Mouse (Mus musculus): ENCODE measurements around the gene 1700003F12Rik. TPM values are rescaled to one million over a fixed set of nuclear protein-coding genes. Genes with fewer than 3 reads are reported as not detected.

Gene 1700003F12Rik
- total and polyA plus RNA-seq, 3 experiments = 0.52 to 0.85 (median 0.56) TPM

GRCm38 (mm10) chr2:154577744-154578067 is 30.8 kb downstream of the 1700003F12Rik start:
- DNase-seq (ENCODE audit: extremely low read depth) = no peak
- dilution Hi-C loops (cut with MboI; ENCODE audit: extremely low pct_ligation_motif_present, extremely low pct_unique_long_range_greater_than_20kb, low sequenced_read_pairs) = no loop called here

DNA sequence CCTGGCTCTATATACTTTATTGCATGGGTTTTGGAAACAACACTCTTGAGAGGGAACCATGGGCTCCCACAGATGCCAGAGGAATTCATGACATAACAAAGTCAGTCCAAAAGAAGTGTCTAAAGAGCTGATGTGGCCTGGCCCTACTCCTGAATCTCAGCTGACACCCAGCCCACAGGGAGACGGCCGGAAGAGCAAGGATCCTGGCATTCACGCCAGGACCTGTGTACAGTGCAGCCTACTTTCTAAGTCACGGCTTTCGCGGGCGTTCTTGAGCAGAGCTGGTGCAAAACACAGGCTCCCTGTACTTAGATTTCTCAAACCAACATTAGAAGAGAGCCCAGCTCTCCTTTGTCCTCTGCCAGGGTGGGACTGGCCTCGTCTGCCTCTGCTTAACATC is 33.7 kb downstream of the 1700003F12Rik start:
- H3K27me3 ChIP-seq (replicated peaks) = no peaks in the 10 kb centered on the region
- TF ChIP-seq HCFC1 (IDR thresholded peaks at IDR 0.05; ENCODE audit: low read depth, low read length) (no peak), BHLHE40 (IDR thresholded peaks at IDR 0.05; ENCODE audit: low read depth, low read length) (no peak), RAD21 (IDR thresholded peaks at IDR 0.05; ENCODE audit: low read depth, low read length) (no peak)
- no peaks in the 10 kb centered on the region for H3K9me3 ChIP-seq (replicated peaks; ENCODE audit: low read length)
- dilution Hi-C loops (cut with MboI; ENCODE audit: extremely low pct_ligation_motif_present, extremely low pct_unique_long_range_greater_than_20kb, low sequenced_read_pairs) = no loop called here
- H3K4me3 ChIP-seq (replicated peaks in 1 of 3; ENCODE audit: low read depth in 2 of 3, low read length in 2 of 3, poor library complexity in 1 of 3) = no peak overlapping the region
- no peaks in the 10 kb centered on the region for H3K79me2 ChIP-seq (replicated peaks; ENCODE audit: control insufficient read depth, extremely low read depth, insufficient read depth, poor library complexity, severe bottlenecking)
- no peak overlapping the region for H3K4me2 ChIP-seq (ENCODE audit: insufficient read depth, low read depth, poor library complexity, severe bottlenecking)
- H3K9ac ChIP-seq (ENCODE audit: insufficient read depth, low read depth) = no peak overlapping the region
- H3K27ac ChIP-seq (ENCODE audit: insufficient read depth, low read depth) = no peak overlapping the region
- in situ Hi-C loops (cut with MboI; ENCODE audit: low pct_ligation_motif_present, low pct_unique_long_range_greater_than_20kb, low sequenced_read_pairs) = no loop called here
- H3K36me3 ChIP-seq (replicated peaks in 1 of 2; ENCODE audit: control insufficient read depth in 1 of 2, insufficient read depth in 1 of 2, low read length in 1 of 2) = no peaks in the 10 kb centered on the region
- H3K4me1 ChIP-seq (ENCODE audit: control insufficient read depth in 1 of 2, insufficient read depth in 2 of 2) = peaks cover 0 to 16% of the 10 kb centered on the region in 2 experiments; a peak in 2 of 4 replicates
- no peak for DNase-seq (ENCODE audit: extremely low read depth)

More at GRCm38 (mm10) chr2:154577744-154578067, 30.8 kb downstream of the 1700003F12Rik start:
- Histone ChIP-seq H3K27me3 (replicated peaks) (no peaks in the 10 kb centered on the region), H3K9me3 (replicated peaks; ENCODE audit: low read length) (no peaks in the 10 kb centered on the region), H3K9ac (ENCODE audit: insufficient read depth, low read depth) (no peak overlapping the region), H3K4me3 (replicated peaks in 1 of 3; ENCODE audit: low read depth in 2 of 3, low read length in 2 of 3, poor library complexity in 1 of 3) (no peak overlapping the region), H3K79me2 (replicated peaks; ENCODE audit: control insufficient read depth, extremely low read depth, insufficient read depth, poor library complexity, severe bottlenecking) (no peaks in the 10 kb centered on the region), H3K4me1 (ENCODE audit: control insufficient read depth in 1 of 2, insufficient read depth in 2 of 2) (peaks cover 4 to 24% of the 10 kb centered on the region in 2 experiments), H3K4me2 (ENCODE audit: insufficient read depth, low read depth, poor library complexity, severe bottlenecking) (no peak overlapping the region), H3K27ac (ENCODE audit: insufficient read depth, low read depth) (no peak overlapping the region), H3K36me3 (replicated peaks in 1 of 2; ENCODE audit: control insufficient read depth in 1 of 2, insufficient read depth in 1 of 2, low read length in 1 of 2) (no peaks in the 10 kb centered on the region)
- in situ Hi-C loops (cut with MboI; ENCODE audit: low pct_ligation_motif_present, low pct_unique_long_range_greater_than_20kb, low sequenced_read_pairs) = no loop called here
- TF ChIP-seq ETS1 (conservative IDR thresholded peaks at IDR 0.05; ENCODE audit: low read depth, low read length) = no peak

DNA sequence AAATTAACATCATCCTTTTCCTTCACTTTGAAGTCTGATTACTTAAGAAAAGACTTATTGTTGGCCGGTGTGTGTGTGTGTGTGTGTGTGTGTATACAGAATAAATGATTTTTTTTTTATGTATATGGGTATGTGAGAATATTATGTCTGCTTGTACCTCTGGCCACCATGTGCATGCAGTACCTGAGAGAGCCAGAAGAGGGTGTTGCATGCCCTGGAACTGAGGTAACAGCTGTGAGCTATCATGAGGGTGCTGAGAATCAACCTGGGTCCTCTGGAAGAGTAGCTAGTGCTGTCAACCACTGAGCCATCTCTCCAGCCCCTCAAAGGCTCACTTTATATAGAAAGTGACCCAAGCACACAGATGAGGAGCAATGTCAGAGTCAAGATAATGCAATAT is 34.5 kb downstream of the 1700003F12Rik start:
- Histone ChIP-seq H3K4me1 (ENCODE audit: control insufficient read depth in 1 of 2, insufficient read depth in 2 of 2) (peaks cover 0 to 11% of the 10 kb centered on the region in 2 experiments; a peak in 2 of 4 replicates), H3K4me3 (replicated peaks in 1 of 3; ENCODE audit: low read depth in 2 of 3, low read length in 2 of 3, poor library complexity in 1 of 3) (no peak overlapping the region), H3K9me3 (replicated peaks; ENCODE audit: low read length) (no peaks in the 10 kb centered on the region), H3K9ac (ENCODE audit: insufficient read depth, low read depth) (no peak overlapping the region), H3K36me3 (replicated peaks in 1 of 2; ENCODE audit: control insufficient read depth in 1 of 2, insufficient read depth in 1 of 2, low read length in 1 of 2) (no peaks in the 10 kb centered on the region), H3K4me2 (ENCODE audit: insufficient read depth, low read depth, poor library complexity, severe bottlenecking) (no peak overlapping the region), H3K27me3 (replicated peaks) (no peaks in the 10 kb centered on the region), H3K79me2 (replicated peaks; ENCODE audit: control insufficient read depth, extremely low read depth, insufficient read depth, poor library complexity, severe bottlenecking) (no peaks in the 10 kb centered on the region), H3K27ac (ENCODE audit: insufficient read depth, low read depth) (no peak overlapping the region)
- TF ChIP-seq CTCF (conservative IDR thresholded peaks at IDR 0.05 in 1 of 2, IDR thresholded peaks at IDR 0.05 in 1 of 2; ENCODE audit: low read depth in 2 of 2, low read length in 2 of 2) = peak; percentile 7 to 19; a peak in 1 of 4 replicates
- TF ChIP-seq KAT2A (IDR thresholded peaks at IDR 0.05; ENCODE audit: insufficient replicate concordance, low read length) = no peak
- in situ Hi-C loops (cut with MboI; ENCODE audit: low pct_ligation_motif_present, low pct_unique_long_range_greater_than_20kb, low sequenced_read_pairs) (no loop called here), dilution Hi-C loops (cut with MboI; ENCODE audit: extremely low pct_ligation_motif_present, extremely low pct_unique_long_range_greater_than_20kb, low sequenced_read_pairs) (no loop called here)
- DNase-seq (ENCODE audit: extremely low read depth) = no peak

Data from CH12.LX (cell line).